Mouse (Mus musculus): ENCODE results near the gene Cntfr. TPM values are rescaled to one million over a fixed set of nuclear protein-coding genes. Genes with fewer than 3 reads are reported as not detected.
A peak's percentile ranks its signal among the peaks of the same experiment; 100 is the strongest.

Gene Cntfr
- total and polyA plus RNA-seq, 2 experiments from 2014 or later, result 0.38 TPM; not detected in 1

- Histone ChIP-seq H3K4me1 (ENCODE audit: control insufficient read depth, insufficient read depth) (no peaks in the 10 kb centered on the region), H3K27me3 (ENCODE audit: control insufficient read depth, insufficient read depth, low read length) (peaks cover 6% of the 10 kb centered on the region), H3K27ac (ENCODE audit: low read depth) (no peak overlapping the region), H3K9ac (replicated peaks; ENCODE audit: low read depth, low read length) (no peak overlapping the region), H3K4me3 (ENCODE audit: low read depth, low read length) (no peak overlapping the region), H3K4me2 (ENCODE audit: low read depth, low read length) (no peak overlapping the region), H3K36me3 (replicated peaks; ENCODE audit: control insufficient read depth, insufficient read depth, low read length) (no peaks in the 10 kb centered on the region), H3K9me3 (replicated peaks; ENCODE audit: control insufficient read depth, low read length) (no peaks in the 10 kb centered on the region)
- TF ChIP-seq CTCF (IDR thresholded peaks at IDR 0.05; ENCODE audit: low read depth) (no peak), EP300 (IDR thresholded peaks at IDR 0.05; ENCODE audit: low read depth) (no peak)
- ATAC-seq (ENCODE audit: insufficient read depth, low read depth), result no peak
- 45% methylated on average over 6 of the region's 6 CpGs for WGBS
- DNase-seq (ENCODE audit: low spot score), result no peak
Observed at GRCm38 (mm10) chr4:41653730-41654129, 43.2 kb downstream of the Cntfr start.

- H3K9me3 ChIP-seq (replicated peaks; ENCODE audit: control insufficient read depth, low read length), result no peaks in the 10 kb centered on the region
- no peaks in the 10 kb centered on the region for H3K36me3 ChIP-seq (replicated peaks; ENCODE audit: control insufficient read depth, insufficient read depth, low read length)
- H3K4me1 ChIP-seq (ENCODE audit: control insufficient read depth, insufficient read depth), result no peaks in the 10 kb centered on the region
- WGBS, result 52% methylated on average over 6 of the region's 6 CpGs
- ATAC-seq (ENCODE audit: insufficient read depth, low read depth) (no peak), DNase-seq (ENCODE audit: low spot score) (peak; percentile 51)
- H3K9ac ChIP-seq (replicated peaks; ENCODE audit: low read depth, low read length), result no peak overlapping the region
- TF ChIP-seq EP300 (IDR thresholded peaks at IDR 0.05; ENCODE audit: low read depth) (no peak), CTCF (IDR thresholded peaks at IDR 0.05; ENCODE audit: low read depth) (peak; percentile 71)
- peaks cover 5% of the 10 kb centered on the region for H3K27me3 ChIP-seq (ENCODE audit: control insufficient read depth, insufficient read depth, low read length)
- no peak overlapping the region for H3K4me2 ChIP-seq (ENCODE audit: low read depth, low read length)
- no peak overlapping the region for H3K4me3 ChIP-seq (ENCODE audit: low read depth, low read length)
- H3K27ac ChIP-seq (ENCODE audit: low read depth), result no peak overlapping the region
Observed at GRCm38 (mm10) chr4:41653296-41653695, 43.6 kb downstream of the Cntfr start.

GRCm38 (mm10) chr4:41648627-41649026 is 48.3 kb downstream of the Cntfr start:
- Histone ChIP-seq H3K4me1 (ENCODE audit: control insufficient read depth, insufficient read depth) (no peaks in the 10 kb centered on the region), H3K9ac (replicated peaks; ENCODE audit: low read depth, low read length) (no peak overlapping the region), H3K4me3 (ENCODE audit: low read depth, low read length) (no peak overlapping the region), H3K4me2 (ENCODE audit: low read depth, low read length) (no peak overlapping the region), H3K27me3 (ENCODE audit: control insufficient read depth, insufficient read depth, low read length) (no peaks in the 10 kb centered on the region), H3K27ac (ENCODE audit: low read depth) (no peak overlapping the region), H3K36me3 (replicated peaks; ENCODE audit: control insufficient read depth, insufficient read depth, low read length) (no peaks in the 10 kb centered on the region), H3K9me3 (replicated peaks; ENCODE audit: control insufficient read depth, low read length) (no peaks in the 10 kb centered on the region)
- ATAC-seq (ENCODE audit: insufficient read depth, low read depth) (no peak), DNase-seq (ENCODE audit: low spot score) (no peak)
- WGBS, result 60% methylated on average over 7 of the region's 7 CpGs
- TF ChIP-seq CTCF (IDR thresholded peaks at IDR 0.05; ENCODE audit: low read depth) (no peak), EP300 (IDR thresholded peaks at IDR 0.05; ENCODE audit: low read depth) (no peak)

- Histone ChIP-seq H3K27me3 (ENCODE audit: control insufficient read depth, insufficient read depth, low read length) (no peaks in the 10 kb centered on the region), H3K9me3 (replicated peaks; ENCODE audit: control insufficient read depth, low read length) (no peaks in the 10 kb centered on the region), H3K36me3 (replicated peaks; ENCODE audit: control insufficient read depth, insufficient read depth, low read length) (no peaks in the 10 kb centered on the region), H3K4me3 (ENCODE audit: low read depth, low read length) (no peak overlapping the region), H3K4me2 (ENCODE audit: low read depth, low read length) (no peak overlapping the region), H3K9ac (replicated peaks; ENCODE audit: low read depth, low read length) (no peak overlapping the region), H3K4me1 (ENCODE audit: control insufficient read depth, insufficient read depth) (no peaks in the 10 kb centered on the region), H3K27ac (ENCODE audit: low read depth) (no peak overlapping the region)
- DNase-seq (ENCODE audit: low spot score) (no peak), ATAC-seq (ENCODE audit: insufficient read depth, low read depth) (no peak)
- WGBS, result 54% methylated on average over 4 of the region's 4 CpGs
- TF ChIP-seq EP300 (IDR thresholded peaks at IDR 0.05; ENCODE audit: low read depth) (no peak), CTCF (IDR thresholded peaks at IDR 0.05; ENCODE audit: low read depth) (no peak)
Observed at GRCm38 (mm10) chr4:41648157-41648556, 48.7 kb downstream of the Cntfr start.

GRCm38 (mm10) chr4:41645488-41645887 is 51.4 kb downstream of the Cntfr start:
- WGBS, result 17% methylated on average over 5 of the region's 5 CpGs
- no peaks in the 10 kb centered on the region for H3K4me1 ChIP-seq (ENCODE audit: control insufficient read depth, insufficient read depth)
- peak; percentile 42 for DNase-seq (ENCODE audit: low spot score)
- no peaks in the 10 kb centered on the region for H3K36me3 ChIP-seq (replicated peaks; ENCODE audit: control insufficient read depth, insufficient read depth, low read length)
- H3K9ac ChIP-seq (replicated peaks; ENCODE audit: low read depth, low read length), result no peak overlapping the region
- no peak overlapping the region for H3K27ac ChIP-seq (ENCODE audit: low read depth)
- no peak overlapping the region for H3K4me3 ChIP-seq (ENCODE audit: low read depth, low read length)
- peak; percentile 71 for ATAC-seq (ENCODE audit: insufficient read depth, low read depth)
- H3K9me3 ChIP-seq (replicated peaks; ENCODE audit: control insufficient read depth, low read length), result no peaks in the 10 kb centered on the region
- H3K27me3 ChIP-seq (ENCODE audit: control insufficient read depth, insufficient read depth, low read length), result no peaks in the 10 kb centered on the region
- H3K4me2 ChIP-seq (ENCODE audit: low read depth, low read length), result no peak overlapping the region
- TF ChIP-seq CTCF (IDR thresholded peaks at IDR 0.05; ENCODE audit: low read depth) (peak; percentile 57), EP300 (IDR thresholded peaks at IDR 0.05; ENCODE audit: low read depth) (no peak)

GRCm38 (mm10) chr4:41641199-41641822 is 55.6 kb downstream of the Cntfr start:
- H3K27ac ChIP-seq (ENCODE audit: low read depth), result no peak overlapping the region
- H3K4me3 ChIP-seq (ENCODE audit: low read depth, low read length), result no peak overlapping the region
- no peak for DNase-seq (ENCODE audit: low spot score)
- 82% methylated on average over 6 of the region's 6 CpGs for WGBS
- no peak for TF ChIP-seq CTCF (IDR thresholded peaks at IDR 0.05; ENCODE audit: low read depth)
- TF ChIP-seq EP300 (IDR thresholded peaks at IDR 0.05; ENCODE audit: low read depth), result no peak
- H3K9me3 ChIP-seq (replicated peaks; ENCODE audit: control insufficient read depth, low read length), result no peaks in the 10 kb centered on the region
- no peaks in the 10 kb centered on the region for H3K36me3 ChIP-seq (replicated peaks; ENCODE audit: control insufficient read depth, insufficient read depth, low read length)
- no peak overlapping the region for H3K4me2 ChIP-seq (ENCODE audit: low read depth, low read length)
- ATAC-seq (ENCODE audit: insufficient read depth, low read depth), result no peak
- H3K9ac ChIP-seq (replicated peaks; ENCODE audit: low read depth, low read length), result no peak overlapping the region
- H3K27me3 ChIP-seq (ENCODE audit: control insufficient read depth, insufficient read depth, low read length), result peaks cover 13% of the 10 kb centered on the region; the same call in 1 of the 2 replicates
- 0 out of 2 replicates have a peak, but pooled peaks cover under 1% of the 10 kb centered on the region for H3K4me1 ChIP-seq (ENCODE audit: control insufficient read depth, insufficient read depth)
